Mouse (Mus musculus): ENCODE measurements around the gene CN725425. TPM values are rescaled to one million over a fixed set of nuclear protein-coding genes. Genes with fewer than 3 reads are reported as not detected.

The CN725425 gene
- polyA plus RNA-seq, 1 experiment from 2014 or later: not detected

- ATAC-seq: no peak
- H3K27ac ChIP-seq (ENCODE audit: low read length): no peak overlapping the region
- H3K4me2 ChIP-seq (ENCODE audit: low read depth, low read length): no peak overlapping the region
- no peaks in the 10 kb centered on the region for H3K27me3 ChIP-seq (replicated peaks; ENCODE audit: control insufficient read depth, insufficient read depth, low read length)
- H3K36me3 ChIP-seq (ENCODE audit: control insufficient read depth, insufficient read depth, low read length): no peaks in the 10 kb centered on the region
- no peak overlapping the region for H3K4me3 ChIP-seq (ENCODE audit: low read length)
- H3K4me1 ChIP-seq (ENCODE audit: control insufficient read depth, insufficient read depth, low read length): no peaks in the 10 kb centered on the region
- 92% methylated on average over 1 of the region's 1 CpGs for WGBS
- no peaks in the 10 kb centered on the region for H3K9me3 ChIP-seq (ENCODE audit: control insufficient read depth, low read length)
- H3K9ac ChIP-seq (ENCODE audit: low read depth, low read length): no peak overlapping the region
Measured at GRCm38 (mm10) chr15:91200833-91201232, 1.5 kb downstream of the CN725425 start.

- Histone ChIP-seq H3K27me3 (replicated peaks; ENCODE audit: control insufficient read depth, insufficient read depth, low read length) (no peaks in the 10 kb centered on the region), H3K36me3 (ENCODE audit: control insufficient read depth, insufficient read depth, low read length) (no peaks in the 10 kb centered on the region), H3K4me2 (ENCODE audit: low read depth, low read length) (no peak overlapping the region), H3K4me1 (ENCODE audit: control insufficient read depth, insufficient read depth, low read length) (no peaks in the 10 kb centered on the region), H3K27ac (ENCODE audit: low read length) (no peak overlapping the region), H3K9me3 (ENCODE audit: control insufficient read depth, low read length) (no peaks in the 10 kb centered on the region), H3K4me3 (ENCODE audit: low read length) (no peak overlapping the region), H3K9ac (ENCODE audit: low read depth, low read length) (no peak overlapping the region)
- ATAC-seq: no peak
- WGBS: 98% methylated on average over 1 of the region's 1 CpGs
Measured at GRCm38 (mm10) chr15:91202486-91202885, 3.2 kb downstream of the CN725425 start.

GRCm38 (mm10) chr15:91203521-91203920 is 4.2 kb downstream of the CN725425 start:
- 81% methylated on average over 3 of the region's 3 CpGs for WGBS
- no peak overlapping the region for H3K27ac ChIP-seq (ENCODE audit: low read length)
- no peaks in the 10 kb centered on the region for H3K9me3 ChIP-seq (ENCODE audit: control insufficient read depth, low read length)
- H3K9ac ChIP-seq (ENCODE audit: low read depth, low read length): no peak overlapping the region
- H3K4me1 ChIP-seq (ENCODE audit: control insufficient read depth, insufficient read depth, low read length): no peaks in the 10 kb centered on the region
- ATAC-seq: no peak
- H3K4me2 ChIP-seq (ENCODE audit: low read depth, low read length): no peak overlapping the region
- no peak overlapping the region for H3K4me3 ChIP-seq (ENCODE audit: low read length)
- H3K27me3 ChIP-seq (replicated peaks; ENCODE audit: control insufficient read depth, insufficient read depth, low read length): no peaks in the 10 kb centered on the region
- H3K36me3 ChIP-seq (ENCODE audit: control insufficient read depth, insufficient read depth, low read length): no peaks in the 10 kb centered on the region

GRCm38 (mm10) chr15:91206518-91206917 is 7.2 kb downstream of the CN725425 start:
- Histone ChIP-seq H3K9ac (ENCODE audit: low read depth, low read length) (no peak overlapping the region), H3K36me3 (ENCODE audit: control insufficient read depth, insufficient read depth, low read length) (no peaks in the 10 kb centered on the region)

GRCm38 (mm10) chr15:91237294-91237693 is 38.0 kb downstream of the CN725425 start:
- Histone ChIP-seq H3K9me3 (ENCODE audit: control insufficient read depth, low read length) (no peaks in the 10 kb centered on the region), H3K9ac (ENCODE audit: low read depth, low read length) (no peak overlapping the region), H3K4me2 (ENCODE audit: low read depth, low read length) (no peak overlapping the region), H3K27me3 (replicated peaks; ENCODE audit: control insufficient read depth, insufficient read depth, low read length) (no peaks in the 10 kb centered on the region), H3K36me3 (ENCODE audit: control insufficient read depth, insufficient read depth, low read length) (no peaks in the 10 kb centered on the region), H3K4me3 (ENCODE audit: low read length) (no peak overlapping the region), H3K4me1 (ENCODE audit: control insufficient read depth, insufficient read depth, low read length) (no peaks in the 10 kb centered on the region), H3K27ac (ENCODE audit: low read length) (no peak overlapping the region)
- ATAC-seq: no peak
- WGBS: 80% methylated on average over 5 of the region's 5 CpGs

More at GRCm38 (mm10) chr15:91206518-91206917, 7.2 kb downstream of the CN725425 start:
- Histone ChIP-seq H3K9me3 (ENCODE audit: control insufficient read depth, low read length) (no peaks in the 10 kb centered on the region), H3K27me3 (replicated peaks; ENCODE audit: control insufficient read depth, insufficient read depth, low read length) (no peaks in the 10 kb centered on the region), H3K27ac (ENCODE audit: low read length) (no peak overlapping the region), H3K4me3 (ENCODE audit: low read length) (no peak overlapping the region), H3K4me1 (ENCODE audit: control insufficient read depth, insufficient read depth, low read length) (no peaks in the 10 kb centered on the region), H3K4me2 (ENCODE audit: low read depth, low read length) (no peak overlapping the region)
- WGBS: 81% methylated on average over 5 of the region's 5 CpGs
- 0 out of 2 replicates have a peak, but pooled peaks have one; percentile 62 for ATAC-seq

GRCm38 (mm10) chr15:91240683-91241335 is 41.5 kb downstream of the CN725425 start:
- Histone ChIP-seq H3K4me3 (ENCODE audit: low read length) (no peak overlapping the region), H3K27ac (ENCODE audit: low read length) (no peak overlapping the region), H3K9ac (ENCODE audit: low read depth, low read length) (no peak overlapping the region), H3K4me2 (ENCODE audit: low read depth, low read length) (no peak overlapping the region), H3K9me3 (ENCODE audit: control insufficient read depth, low read length) (no peaks in the 10 kb centered on the region), H3K36me3 (ENCODE audit: control insufficient read depth, insufficient read depth, low read length) (no peaks in the 10 kb centered on the region), H3K27me3 (replicated peaks; ENCODE audit: control insufficient read depth, insufficient read depth, low read length) (no peaks in the 10 kb centered on the region), H3K4me1 (ENCODE audit: control insufficient read depth, insufficient read depth, low read length) (no peaks in the 10 kb centered on the region)
- 78% methylated on average over 3 of the region's 3 CpGs for WGBS
- no peak for ATAC-seq

- WGBS: 78% methylated on average over 6 of the region's 6 CpGs
- no peak overlapping the region for H3K4me3 ChIP-seq (ENCODE audit: low read length)
- ATAC-seq: no peak
- no peak overlapping the region for H3K27ac ChIP-seq (ENCODE audit: low read length)
- no peak overlapping the region for H3K9ac ChIP-seq (ENCODE audit: low read depth, low read length)
- no peaks in the 10 kb centered on the region for H3K4me1 ChIP-seq (ENCODE audit: control insufficient read depth, insufficient read depth, low read length)
- no peaks in the 10 kb centered on the region for H3K27me3 ChIP-seq (replicated peaks; ENCODE audit: control insufficient read depth, insufficient read depth, low read length)
- H3K36me3 ChIP-seq (ENCODE audit: control insufficient read depth, insufficient read depth, low read length): no peaks in the 10 kb centered on the region
- H3K4me2 ChIP-seq (ENCODE audit: low read depth, low read length): no peak overlapping the region
- no peaks in the 10 kb centered on the region for H3K9me3 ChIP-seq (ENCODE audit: control insufficient read depth, low read length)
Measured at GRCm38 (mm10) chr15:91250815-91251214, 51.5 kb downstream of the CN725425 start.

GRCm38 (mm10) chr15:91251544-91252408 is 52.5 kb downstream of the CN725425 start:
- H3K9me3 ChIP-seq (ENCODE audit: control insufficient read depth, low read length): no peaks in the 10 kb centered on the region
- no peak overlapping the region for H3K4me2 ChIP-seq (ENCODE audit: low read depth, low read length)
- no peaks in the 10 kb centered on the region for H3K36me3 ChIP-seq (ENCODE audit: control insufficient read depth, insufficient read depth, low read length)
- no peaks in the 10 kb centered on the region for H3K4me1 ChIP-seq (ENCODE audit: control insufficient read depth, insufficient read depth, low read length)
- no peak overlapping the region for H3K27ac ChIP-seq (ENCODE audit: low read length)
- 59% methylated on average over 9 of the region's 9 CpGs for WGBS
- no peaks in the 10 kb centered on the region for H3K27me3 ChIP-seq (replicated peaks; ENCODE audit: control insufficient read depth, insufficient read depth, low read length)
- no peak overlapping the region for H3K4me3 ChIP-seq (ENCODE audit: low read length)
- peak; percentile 72; the same call in 1 of the 2 replicates for ATAC-seq
- no peak overlapping the region for H3K9ac ChIP-seq (ENCODE audit: low read depth, low read length)

GRCm38 (mm10) chr15:91252956-91253355 is 53.7 kb downstream of the CN725425 start:
- Histone ChIP-seq H3K27ac (ENCODE audit: low read length) (no peak overlapping the region), H3K9me3 (ENCODE audit: control insufficient read depth, low read length) (no peaks in the 10 kb centered on the region), H3K36me3 (ENCODE audit: control insufficient read depth, insufficient read depth, low read length) (no peaks in the 10 kb centered on the region), H3K4me3 (ENCODE audit: low read length) (no peak overlapping the region), H3K27me3 (replicated peaks; ENCODE audit: control insufficient read depth, insufficient read depth, low read length) (no peaks in the 10 kb centered on the region), H3K9ac (ENCODE audit: low read depth, low read length) (no peak overlapping the region), H3K4me2 (ENCODE audit: low read depth, low read length) (no peak overlapping the region), H3K4me1 (ENCODE audit: control insufficient read depth, insufficient read depth, low read length) (no peaks in the 10 kb centered on the region)
- ATAC-seq: no peak
- 58% methylated on average over 8 of the region's 8 CpGs for WGBS

Data from intestine, embryonic 16.5 days (tissue).